Mouse (Mus musculus) mouse embryonic stem cell (cell line): ENCODE measurements around the gene Lingo1.

Experiments
- in situ Hi-C, 2 experiments: fragments of 300-500 bp; cut with MboI; formaldehyde crosslinking; loops; 1 replicate in 1 of 2; 3 replicates in 1 of 2; pipeline ENCODE4 v1.14.3; 2019 to 2020; ENCODE audit warnings: low sequenced_read_pairs in 2 of 2, low pct_unique_long_range_greater_than_20kb in 1 of 2, mixed read lengths in 1 of 2; ENCODE audit not compliant: unreplicated experiment in 1 of 2

Gene Lingo1

DNA sequence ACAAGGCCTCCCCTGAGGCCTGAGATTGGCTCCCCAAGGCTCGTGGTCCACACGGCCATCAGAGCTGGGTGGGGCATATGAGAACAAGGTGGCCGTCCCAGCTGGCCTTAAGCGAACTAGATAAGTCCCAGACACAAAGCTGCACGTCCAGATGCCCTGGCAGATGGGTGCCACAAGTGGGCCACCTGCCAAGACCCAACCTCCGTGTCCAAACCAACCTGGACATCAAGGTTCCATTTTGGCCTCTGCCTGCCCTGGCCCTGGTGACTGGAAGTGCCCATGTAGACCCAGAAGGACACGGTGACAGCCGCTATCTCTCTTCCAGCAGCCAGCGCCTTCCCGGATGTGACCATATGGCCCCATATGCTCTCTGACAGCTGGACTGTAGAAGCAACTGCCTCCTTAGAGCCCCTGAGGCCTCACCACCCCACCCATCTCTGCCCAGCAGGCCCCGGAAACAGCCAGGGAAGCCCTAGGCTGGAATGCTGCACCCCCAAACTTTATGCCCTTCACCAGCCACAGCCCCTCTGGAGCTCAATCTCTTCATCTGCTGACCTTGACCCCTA is 4.5 kb downstream of the Lingo1 start:
- in situ Hi-C loops: no loop called here

DNA sequence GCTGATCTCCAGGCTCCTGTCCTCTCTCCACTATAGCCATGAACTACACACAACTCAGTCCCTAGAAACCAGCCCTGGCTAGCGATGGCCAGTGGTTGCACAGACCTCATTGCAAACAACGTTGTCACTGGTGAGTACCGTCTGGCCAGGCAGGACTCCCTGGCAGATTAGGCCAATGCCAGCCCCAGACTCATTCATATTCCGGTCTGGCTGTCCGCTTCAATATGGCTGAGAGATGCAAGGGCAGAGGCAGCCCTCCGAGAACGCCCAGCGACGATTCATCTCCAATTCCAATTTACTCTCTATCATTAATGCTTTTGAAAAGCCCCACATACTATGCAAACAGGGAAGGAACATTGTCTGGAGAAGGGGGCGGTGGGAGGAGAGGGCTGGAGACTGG is 11.7 kb downstream of the Lingo1 start:
- in situ Hi-C loops: no loop called here

DNA sequence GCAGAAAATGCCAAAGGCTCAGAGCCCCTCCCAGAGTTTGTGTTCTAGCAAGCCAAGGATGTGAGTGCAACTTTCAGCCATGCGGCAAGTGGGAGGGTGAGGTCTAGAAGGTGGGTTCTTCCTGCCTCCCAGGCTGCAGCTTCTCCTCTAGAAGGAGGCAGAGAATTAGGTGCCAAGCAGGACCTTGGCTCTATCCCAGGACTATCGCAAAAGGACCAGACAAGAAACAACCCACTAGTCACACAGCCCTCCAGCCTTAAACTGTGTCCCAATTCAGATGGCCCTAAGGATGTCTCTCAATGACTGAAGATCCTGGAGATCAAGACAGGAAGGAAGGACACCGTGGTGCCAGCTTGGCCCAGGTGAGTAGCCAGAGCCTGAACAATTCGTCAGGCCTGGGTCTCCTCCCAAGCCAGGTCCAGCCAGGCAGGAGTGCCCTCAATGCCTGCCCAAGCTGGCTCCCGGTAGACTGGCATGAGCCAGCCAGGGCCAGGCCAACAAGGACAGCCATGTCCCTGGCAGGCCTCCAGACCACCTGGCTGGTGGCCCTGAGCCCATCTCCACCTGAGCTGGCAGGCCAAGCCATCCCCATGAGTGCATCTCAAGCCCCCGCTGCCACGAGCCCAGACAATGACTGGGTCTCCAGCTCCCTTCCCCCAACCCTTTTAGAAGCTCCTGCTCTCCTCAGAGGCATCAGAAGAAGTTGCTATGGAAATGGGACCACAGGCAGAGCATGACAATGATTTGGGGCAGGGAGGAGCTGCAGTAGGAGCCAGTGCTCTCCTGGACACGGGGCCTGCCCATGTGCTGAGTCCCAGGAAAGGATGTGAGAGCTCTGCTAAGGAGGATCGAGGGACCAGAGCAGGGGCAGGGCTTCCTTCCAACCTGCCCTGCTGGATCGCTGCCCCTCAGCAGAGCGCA is 19.1 kb downstream of the Lingo1 start:
- in situ Hi-C loops: loop anchor here in 1 of 2 experiments (10.0 kb wide), 1 partner anchor 62 kb away; no protein-coding TSS in a partner anchor

DNA sequence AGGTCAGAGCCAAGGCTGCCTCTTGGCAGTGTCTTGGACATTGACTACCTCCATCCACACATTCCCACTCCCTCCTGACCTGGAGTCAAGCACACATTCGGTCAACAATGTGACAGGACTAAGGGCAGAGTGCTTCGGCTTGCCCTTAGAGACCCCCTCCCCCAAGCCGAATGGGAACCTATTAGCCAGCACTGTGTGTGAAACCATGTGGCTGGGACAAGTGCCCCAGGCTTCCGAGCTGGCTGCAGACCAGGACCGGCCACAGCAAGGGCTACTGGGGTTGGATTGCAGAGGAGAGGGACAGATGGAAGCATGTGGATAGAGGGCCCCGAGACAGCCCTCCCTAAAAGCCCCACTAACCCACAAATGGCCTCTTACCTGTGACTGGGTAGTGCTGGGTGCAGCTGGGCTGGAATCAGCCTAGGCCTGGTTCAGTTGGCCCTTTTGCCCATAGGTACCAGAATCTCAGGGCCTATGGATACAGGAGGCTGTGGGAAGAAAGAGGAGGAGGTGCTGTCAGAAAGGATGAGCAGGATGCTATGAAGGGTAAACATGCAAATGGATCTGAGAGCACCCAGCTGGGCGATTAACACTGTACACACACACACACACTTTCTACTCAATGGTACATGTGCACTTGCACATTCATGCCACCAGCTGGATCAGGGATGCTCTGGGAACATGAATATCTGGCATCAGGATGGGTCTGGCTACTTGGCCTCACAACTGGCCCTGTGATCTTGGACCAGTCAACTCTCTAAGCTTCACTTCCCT is 20.9 kb downstream of the Lingo1 start:
- in situ Hi-C loops: loop anchor here in 1 of 2 experiments (10.0 kb wide), 1 partner anchor 61 kb away; no protein-coding TSS in a partner anchor

DNA sequence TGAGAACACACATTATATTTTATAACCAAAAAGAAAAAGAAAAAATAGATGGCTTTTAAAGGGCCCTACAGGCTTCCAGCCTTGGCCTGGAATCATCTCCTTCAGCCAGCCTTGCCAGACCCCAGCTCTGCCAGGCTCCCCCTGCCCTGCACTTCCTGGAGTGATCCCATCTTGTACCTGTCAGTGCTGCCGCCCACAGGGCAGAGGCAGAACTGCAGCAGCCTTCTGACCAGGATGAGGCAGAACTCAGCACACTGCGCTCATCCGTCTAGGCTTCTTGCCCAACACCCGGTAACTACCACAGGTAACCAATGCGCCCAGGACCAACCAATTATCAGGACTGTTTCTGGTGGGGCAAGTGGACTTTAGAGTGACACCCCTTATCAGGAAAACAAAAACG is 22.0 kb downstream of the Lingo1 start:
- in situ Hi-C loops: loop anchor here in 1 of 2 experiments (10.0 kb wide), 1 partner anchor 59 kb away; no protein-coding TSS in a partner anchor

DNA sequence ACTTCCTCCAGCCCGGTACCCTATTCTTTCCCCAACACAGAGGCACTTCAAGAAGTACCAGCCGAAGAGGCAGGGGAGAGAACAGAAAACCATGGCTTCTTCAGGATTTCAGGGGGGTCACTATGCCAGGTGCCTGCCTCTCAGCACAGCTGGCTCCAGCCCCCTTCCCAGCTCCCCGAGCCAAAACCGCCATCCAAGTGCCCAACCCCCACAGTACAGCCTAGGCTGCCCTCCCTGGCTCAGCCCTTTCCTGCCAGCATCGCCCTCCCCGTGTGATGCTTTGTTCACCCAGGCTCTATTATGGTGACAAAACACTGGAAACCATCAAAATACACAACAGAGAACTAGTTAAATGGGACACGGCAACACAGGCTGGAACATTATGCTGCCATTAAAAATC is 22.6 kb downstream of the Lingo1 start:
- in situ Hi-C loops: loop anchor here in 1 of 2 experiments (10.0 kb wide), 1 partner anchor 59 kb away; no protein-coding TSS in a partner anchor

DNA sequence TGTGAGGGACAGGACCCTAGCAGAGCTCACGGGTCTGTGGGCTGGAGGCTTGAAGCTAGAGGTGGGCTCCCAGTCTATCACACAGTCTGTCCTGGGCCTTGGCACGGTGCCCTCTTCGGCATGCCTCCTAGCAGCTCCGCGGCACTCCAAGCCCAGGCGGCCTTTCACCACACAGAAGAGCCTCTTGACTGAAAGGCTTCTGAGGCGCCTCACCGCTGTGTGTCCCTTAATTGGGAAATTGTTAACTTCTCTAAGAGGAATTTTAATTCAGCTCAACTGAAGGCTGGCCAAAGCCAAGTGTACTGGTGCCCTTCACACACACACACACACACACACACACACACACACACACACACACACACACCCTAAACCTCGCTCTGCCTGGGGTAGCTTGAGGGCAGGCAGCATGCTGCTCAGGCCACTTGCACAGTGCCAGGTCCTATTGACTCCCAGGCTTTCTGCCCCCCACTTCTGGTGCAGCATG is 28.6 kb downstream of the Lingo1 start:
- in situ Hi-C loops: no loop called here

DNA sequence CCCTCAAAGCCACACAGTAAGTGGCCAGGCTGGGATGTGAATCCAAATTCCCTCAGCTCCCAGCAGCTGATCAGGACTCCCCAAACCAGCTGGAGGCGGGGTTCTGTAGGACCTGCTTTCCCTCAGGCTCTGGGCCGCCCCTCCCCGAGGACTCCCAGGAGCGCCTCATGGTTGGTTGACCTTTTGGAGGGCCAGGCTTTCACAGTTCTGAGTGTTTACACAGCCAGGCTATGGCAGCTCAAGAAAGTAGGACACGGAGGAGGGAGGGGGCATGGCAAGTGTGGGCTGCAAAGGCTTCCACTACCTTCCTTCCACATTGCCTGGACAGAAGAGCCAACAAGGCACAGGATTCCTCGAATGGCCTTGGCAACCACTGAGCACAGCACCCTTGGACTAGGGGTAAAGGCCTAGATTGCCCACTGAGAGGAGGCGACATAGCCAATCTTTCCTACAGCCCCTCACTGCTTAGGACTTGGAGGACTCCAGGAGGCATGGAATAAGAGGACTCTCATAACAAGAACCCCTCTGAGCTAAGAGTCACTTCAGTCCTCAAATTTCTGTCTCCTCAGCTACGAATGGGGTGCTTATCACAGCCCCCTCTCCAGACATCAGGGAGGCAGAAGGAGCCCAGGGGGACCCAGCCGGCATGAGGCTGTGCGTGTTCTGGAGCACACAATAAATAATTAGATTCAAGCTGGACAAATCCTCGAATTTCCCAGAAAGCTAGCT is 29.5 kb downstream of the Lingo1 start:
- in situ Hi-C loops: no loop called here

DNA sequence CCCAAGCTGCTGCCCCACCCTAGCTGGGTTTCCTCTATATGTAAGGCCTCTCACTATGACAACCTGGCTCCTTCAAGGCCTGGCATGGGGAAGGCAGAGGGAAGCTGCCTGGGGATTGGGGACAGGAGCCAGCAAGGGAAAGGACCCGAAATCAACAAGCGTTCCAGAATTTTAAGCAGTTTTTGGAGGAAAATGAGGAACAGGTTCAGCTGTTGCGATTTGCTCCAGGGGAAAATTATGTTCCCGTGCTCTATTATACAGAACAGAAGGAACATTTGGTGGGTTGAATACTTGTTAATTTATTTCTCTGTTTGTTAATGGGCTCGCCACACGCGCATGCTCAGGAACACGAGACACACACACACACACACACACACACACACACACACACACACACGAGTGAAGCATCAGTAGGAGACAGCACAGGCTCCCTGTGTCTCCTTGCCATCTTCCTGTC is 34.1 kb downstream of the Lingo1 start:
- in situ Hi-C loops: no loop called here

DNA sequence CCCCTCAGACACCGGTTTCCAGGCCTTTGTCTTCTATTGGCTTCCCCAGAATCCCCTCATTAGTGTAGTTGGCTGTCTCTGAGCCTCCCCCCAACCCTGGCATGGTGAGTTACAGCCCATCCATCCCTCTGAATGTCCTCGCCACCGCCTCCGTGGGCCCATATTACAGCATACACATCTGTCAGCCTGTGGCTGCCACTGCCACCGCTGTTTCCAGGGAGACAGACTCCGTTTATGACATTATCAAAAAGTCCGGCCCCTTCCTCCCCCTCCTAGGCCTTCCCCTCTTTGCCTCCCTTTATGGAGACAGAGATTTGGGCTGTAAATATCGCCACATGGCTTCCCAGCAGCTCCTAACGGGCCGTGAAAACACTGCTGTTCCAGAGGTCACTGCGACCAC is 38.5 kb downstream of the Lingo1 start:
- in situ Hi-C loops: no loop called here

DNA sequence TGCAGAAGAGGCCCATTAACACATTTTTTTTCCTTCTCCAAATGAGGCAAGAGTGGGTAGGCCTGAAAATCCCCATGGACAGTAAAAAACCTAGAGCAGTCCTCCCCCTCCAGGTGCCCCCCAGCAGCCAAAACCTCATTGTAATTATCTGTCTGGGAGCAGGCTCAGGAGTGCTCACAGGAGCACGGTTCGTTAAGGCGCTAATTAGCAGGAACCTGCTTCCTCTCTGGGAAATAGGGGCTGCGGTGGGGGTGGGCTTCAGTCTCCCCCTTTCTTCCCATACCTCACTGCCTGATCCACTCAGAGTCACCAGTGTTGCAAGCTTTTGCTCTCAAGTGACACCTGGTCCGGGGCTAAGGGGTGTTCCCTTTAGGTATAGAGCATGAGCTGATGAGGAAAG is 41.1 kb downstream of the Lingo1 start:
- in situ Hi-C loops: no loop called here

DNA sequence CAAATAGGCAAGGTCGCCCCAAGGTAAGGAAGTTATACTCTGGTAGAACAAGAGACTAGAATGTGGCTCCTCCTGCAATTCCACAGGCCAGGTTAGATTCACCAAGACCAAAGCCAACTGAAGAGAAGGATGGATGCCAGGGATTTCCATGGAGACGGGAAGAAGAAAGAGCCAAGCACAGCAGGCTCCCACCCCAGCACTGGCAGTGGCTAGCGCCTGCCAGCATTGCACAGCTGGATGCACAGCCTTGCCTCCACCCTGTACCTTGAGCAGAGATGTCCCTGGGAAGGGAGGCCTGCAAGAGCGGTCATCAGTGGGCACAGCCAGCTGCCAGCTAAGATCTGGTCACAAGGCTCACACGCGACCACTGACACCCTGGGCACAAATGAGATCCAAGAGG is 42.9 kb downstream of the Lingo1 start:
- in situ Hi-C loops: no loop called here

DNA sequence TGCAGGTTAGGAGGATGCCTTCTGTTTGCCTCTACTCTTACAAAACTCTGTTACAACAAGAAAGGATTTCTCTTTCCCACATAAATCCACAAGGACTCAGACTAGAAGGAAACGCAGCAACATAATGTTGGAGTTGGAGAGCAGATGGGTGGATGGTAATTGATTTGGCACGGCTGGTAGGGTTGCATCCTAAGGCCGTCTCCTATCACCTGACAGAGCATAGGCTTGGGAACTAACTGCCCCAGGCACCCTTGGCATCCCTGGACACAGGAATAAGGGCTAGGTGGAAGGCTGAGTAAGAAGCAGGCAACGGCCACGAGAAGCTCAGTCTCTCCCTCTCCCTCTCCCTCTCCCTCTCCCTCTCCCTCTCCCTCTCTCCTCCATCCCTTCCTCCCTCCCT is 48.2 kb downstream of the Lingo1 start:
- in situ Hi-C loops: no loop called here

DNA sequence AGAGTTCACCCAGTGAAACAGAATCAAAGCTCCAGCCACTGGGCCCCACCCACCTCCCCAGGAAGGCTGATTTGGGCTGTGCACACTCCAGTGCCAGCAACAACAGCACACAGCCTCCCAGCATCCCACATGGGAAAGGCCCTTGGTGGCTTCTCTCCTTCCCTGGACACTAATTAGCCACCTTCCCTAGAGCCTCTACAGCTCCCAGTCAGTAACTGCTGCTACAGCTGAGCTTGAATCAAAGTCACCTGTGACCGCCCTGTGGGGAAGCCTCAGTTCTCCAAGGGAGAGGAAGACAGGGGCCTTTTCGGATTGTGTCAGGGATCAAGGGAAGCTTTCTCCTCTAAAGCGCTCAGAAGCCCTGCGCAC is 49.4 kb downstream of the Lingo1 start:
- in situ Hi-C loops: no loop called here

DNA sequence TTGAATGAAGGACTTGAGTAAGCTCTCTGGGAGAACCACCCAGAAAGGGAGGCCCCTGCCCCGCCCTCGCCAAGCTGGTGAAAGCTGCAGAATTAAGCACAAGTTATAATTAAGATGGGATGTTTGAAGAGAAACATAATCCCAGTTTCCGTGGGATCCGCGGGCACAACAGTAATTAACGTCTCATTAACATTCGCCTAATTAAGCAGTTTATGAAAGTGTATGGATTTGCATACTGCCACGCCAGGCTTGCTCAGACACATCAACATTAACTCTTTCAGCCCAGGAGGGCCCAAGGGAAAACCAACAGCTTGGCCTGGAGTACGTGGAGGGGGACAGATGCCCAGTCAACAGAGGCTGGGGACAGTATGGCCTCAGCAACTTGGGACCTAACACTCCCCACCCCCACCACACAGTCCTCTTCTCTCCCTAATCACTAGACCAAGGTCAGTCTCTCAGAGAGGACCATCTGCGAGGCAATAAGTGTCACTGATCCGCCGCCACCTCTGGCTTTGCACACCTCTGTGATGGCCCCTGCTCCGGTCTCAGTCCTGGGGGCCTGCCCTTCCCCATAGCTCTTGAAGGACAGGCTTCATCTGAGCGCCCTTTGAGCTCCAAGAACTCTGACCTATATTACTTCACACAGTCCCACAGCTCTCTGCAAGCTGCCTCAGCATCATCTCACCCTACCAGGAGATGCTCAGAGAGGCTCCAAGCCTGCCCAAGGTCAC is 49.9 kb downstream of the Lingo1 start:
- in situ Hi-C loops: no loop called here

DNA sequence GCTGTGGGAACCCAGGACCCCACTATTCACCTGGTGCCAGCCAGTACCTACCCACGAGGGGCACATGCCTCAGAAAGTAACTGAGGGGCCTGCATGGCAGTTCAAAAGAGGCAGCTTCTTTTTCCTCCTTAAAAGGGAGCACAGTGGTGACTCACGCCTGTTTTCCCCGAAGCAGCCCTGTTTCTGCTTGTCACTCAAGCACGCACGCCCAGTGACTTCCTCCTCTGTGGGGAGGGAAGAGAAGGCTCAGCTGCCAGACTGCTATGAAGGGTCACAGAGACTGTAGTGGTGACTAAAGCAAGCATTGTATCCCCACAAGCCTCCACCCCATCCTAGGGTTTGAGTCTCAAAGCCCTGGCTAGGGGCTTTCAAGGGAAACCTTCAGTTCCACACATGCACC is 51.9 kb downstream of the Lingo1 start:
- in situ Hi-C loops: no loop called here

DNA sequence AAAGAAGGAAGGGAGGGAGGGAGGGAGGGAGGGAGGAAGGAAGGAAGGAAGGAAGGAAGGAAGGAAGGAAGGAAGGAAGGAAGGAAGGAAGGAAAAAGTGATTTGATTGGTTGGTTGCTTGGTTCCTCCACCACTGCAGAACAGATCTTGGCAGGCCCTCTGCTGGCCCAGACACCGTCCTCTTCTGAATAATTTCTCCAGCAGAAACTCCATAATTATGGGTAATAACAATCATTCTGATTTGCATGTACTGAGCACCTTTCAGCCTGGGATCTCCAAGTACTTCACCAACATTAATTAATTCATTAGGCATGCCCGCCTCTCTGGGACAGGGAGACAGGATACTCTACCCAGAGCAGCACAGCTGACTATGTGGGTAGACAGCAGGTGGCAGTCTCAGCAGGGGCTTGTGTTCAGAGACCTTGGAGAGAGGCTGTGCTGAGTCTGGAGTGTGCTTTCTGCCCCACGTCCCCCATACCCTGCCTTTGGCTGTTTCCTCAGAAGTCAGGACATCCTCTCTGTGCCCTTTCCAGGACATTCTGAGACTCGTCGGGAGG is 57.0 kb downstream of the Lingo1 start:
- in situ Hi-C loops: no loop called here
